Mouse (Mus musculus): ENCODE measurements at regions not wholly inside any gene's neighbourhood (a gene's known extent, or its start where the extent isn't known, plus 50 kb on each side); places are given as distances from the start of the nearest gene placed in this dataset.

DNA sequence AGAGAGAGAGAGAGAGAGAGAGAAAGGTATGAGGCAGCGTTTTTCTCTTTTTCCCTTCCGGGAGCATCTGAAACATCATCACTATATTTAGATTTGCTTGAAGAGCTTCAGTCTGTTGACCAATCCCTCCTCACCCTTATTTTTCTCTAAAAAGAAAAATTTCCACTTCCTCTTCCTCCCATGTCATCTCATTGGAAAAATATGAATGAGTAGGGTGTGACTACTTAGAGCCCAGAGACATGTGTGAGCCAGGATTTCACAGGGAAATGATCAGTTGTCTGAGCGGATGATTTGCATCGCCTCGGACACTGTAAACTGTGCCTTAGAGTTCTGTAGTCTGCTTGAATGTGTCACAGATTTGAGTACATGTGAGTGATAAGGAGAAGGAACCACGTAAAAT is 111.3 kb upstream of the Ptger4 start:
- no peak overlapping the region for H3K27ac ChIP-seq (replicated peaks; ENCODE audit: low read depth, low read length)
- no peak for DNase-seq (ENCODE audit: low spot score)
- WGBS: 90% methylated on average over 6 of the region's 6 CpGs
- no peaks in the 10 kb centered on the region for H3K27me3 ChIP-seq (ENCODE audit: control insufficient read depth, insufficient read depth, low read length)
- no peaks in the 10 kb centered on the region for H3K36me3 ChIP-seq (ENCODE audit: control insufficient read depth, insufficient read depth, low read length)
- H3K4me3 ChIP-seq (replicated peaks; ENCODE audit: low read length): no peak overlapping the region
- no peak overlapping the region for H3K9ac ChIP-seq (ENCODE audit: low read depth, low read length, severe bottlenecking)
- H3K9me3 ChIP-seq (ENCODE audit: control insufficient read depth, low read length): no peaks in the 10 kb centered on the region
- no peak for ATAC-seq (ENCODE audit: low FRiP score, low read depth)
- H3K4me1 ChIP-seq (ENCODE audit: control insufficient read depth, insufficient read depth, low read length): no peaks in the 10 kb centered on the region
- H3K4me2 ChIP-seq (replicated peaks; ENCODE audit: low read depth, low read length, severe bottlenecking): no peak overlapping the region
- no peak for TF ChIP-seq POLR2A (IDR thresholded peaks at IDR 0.05; ENCODE audit: borderline replicate concordance, extremely low read depth, insufficient read depth, insufficient read length)

DNA sequence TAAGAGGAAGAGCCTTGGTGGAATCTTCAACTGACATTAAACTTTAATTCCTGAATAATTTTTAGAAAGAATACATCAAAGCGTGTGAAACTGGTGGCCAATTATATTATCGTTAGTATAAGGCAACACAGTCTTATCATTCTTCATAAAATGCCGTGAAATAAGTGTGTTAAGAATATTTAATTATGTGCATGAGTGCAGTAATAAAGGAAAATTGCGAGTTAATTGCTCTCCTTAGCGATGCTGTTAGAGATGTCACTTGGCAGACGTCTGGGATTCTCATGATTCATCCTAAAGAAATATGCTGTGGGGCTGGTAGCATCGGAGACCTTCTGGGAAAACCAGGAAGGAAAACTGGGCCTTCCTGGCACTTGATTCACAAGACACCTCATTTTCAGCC is 110.3 kb upstream of the Ptger4 start:
- ATAC-seq (ENCODE audit: low FRiP score, low read depth) (no peak), DNase-seq (ENCODE audit: low spot score) (no peak)
- no peak overlapping the region for H3K9ac ChIP-seq (ENCODE audit: low read depth, low read length, severe bottlenecking)
- H3K4me1 ChIP-seq (ENCODE audit: control insufficient read depth, insufficient read depth, low read length): no peaks in the 10 kb centered on the region
- TF ChIP-seq POLR2A (IDR thresholded peaks at IDR 0.05; ENCODE audit: borderline replicate concordance, extremely low read depth, insufficient read depth, insufficient read length): no peak
- no peaks in the 10 kb centered on the region for H3K36me3 ChIP-seq (ENCODE audit: control insufficient read depth, insufficient read depth, low read length)
- WGBS: 71% methylated on average over 7 of the region's 7 CpGs
- no peak overlapping the region for H3K27ac ChIP-seq (replicated peaks; ENCODE audit: low read depth, low read length)
- no peak overlapping the region for H3K4me2 ChIP-seq (replicated peaks; ENCODE audit: low read depth, low read length, severe bottlenecking)
- no peak overlapping the region for H3K4me3 ChIP-seq (replicated peaks; ENCODE audit: low read length)
- H3K9me3 ChIP-seq (ENCODE audit: control insufficient read depth, low read length): no peaks in the 10 kb centered on the region
- H3K27me3 ChIP-seq (ENCODE audit: control insufficient read depth, insufficient read depth, low read length): no peaks in the 10 kb centered on the region

- Histone ChIP-seq H3K4me2 (replicated peaks; ENCODE audit: low read depth, low read length, severe bottlenecking) (no peak overlapping the region), H3K9ac (ENCODE audit: low read depth, low read length, severe bottlenecking) (no peak overlapping the region), H3K9me3 (ENCODE audit: control insufficient read depth, low read length) (no peaks in the 10 kb centered on the region), H3K27me3 (ENCODE audit: control insufficient read depth, insufficient read depth, low read length) (no peaks in the 10 kb centered on the region), H3K36me3 (ENCODE audit: control insufficient read depth, insufficient read depth, low read length) (no peaks in the 10 kb centered on the region), H3K4me1 (ENCODE audit: control insufficient read depth, insufficient read depth, low read length) (no peaks in the 10 kb centered on the region), H3K27ac (replicated peaks; ENCODE audit: low read depth, low read length) (no peak overlapping the region), H3K4me3 (replicated peaks; ENCODE audit: low read length) (no peak overlapping the region)
- ATAC-seq (ENCODE audit: low FRiP score, low read depth): no peak
- DNase-seq (ENCODE audit: low spot score): no peak
- 85% methylated on average over 4 of the region's 4 CpGs for WGBS
- TF ChIP-seq POLR2A (IDR thresholded peaks at IDR 0.05; ENCODE audit: borderline replicate concordance, extremely low read depth, insufficient read depth, insufficient read length): no peak
Measured at GRCm38 (mm10) chr15:5348881-5349280, 104.9 kb upstream of the Ptger4 start.

GRCm38 (mm10) chr15:5347674-5348073 is 103.7 kb upstream of the Ptger4 start:
- Histone ChIP-seq H3K27me3 (ENCODE audit: control insufficient read depth, insufficient read depth, low read length) (no peaks in the 10 kb centered on the region), H3K4me1 (ENCODE audit: control insufficient read depth, insufficient read depth, low read length) (no peaks in the 10 kb centered on the region), H3K9ac (ENCODE audit: low read depth, low read length, severe bottlenecking) (no peak overlapping the region), H3K9me3 (ENCODE audit: control insufficient read depth, low read length) (no peaks in the 10 kb centered on the region), H3K27ac (replicated peaks; ENCODE audit: low read depth, low read length) (no peak overlapping the region), H3K4me2 (replicated peaks; ENCODE audit: low read depth, low read length, severe bottlenecking) (no peak overlapping the region), H3K4me3 (replicated peaks; ENCODE audit: low read length) (no peak overlapping the region), H3K36me3 (ENCODE audit: control insufficient read depth, insufficient read depth, low read length) (no peaks in the 10 kb centered on the region)
- DNase-seq (ENCODE audit: low spot score) (no peak), ATAC-seq (ENCODE audit: low FRiP score, low read depth) (no peak)
- no peak for TF ChIP-seq POLR2A (IDR thresholded peaks at IDR 0.05; ENCODE audit: borderline replicate concordance, extremely low read depth, insufficient read depth, insufficient read length)
- WGBS: 89% methylated on average over 5 of the region's 5 CpGs

DNA sequence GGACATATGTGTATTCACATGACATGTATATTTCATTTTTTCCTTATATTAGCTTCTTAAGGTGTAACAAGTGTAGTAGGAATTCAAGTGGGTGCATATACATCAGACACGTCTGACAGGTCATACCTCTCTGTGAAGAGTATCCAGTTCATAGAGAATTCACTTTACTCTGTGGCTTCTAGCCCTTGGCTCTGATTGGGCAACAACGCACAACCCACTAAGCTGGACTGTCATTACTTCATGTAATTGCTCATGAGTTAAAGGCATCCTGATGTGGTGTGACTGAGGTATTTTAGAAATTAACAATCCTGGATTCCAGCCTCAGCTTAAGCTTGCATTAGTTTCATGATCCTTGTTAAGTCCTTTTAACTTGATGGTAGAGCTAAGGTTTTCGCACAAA is 103.0 kb upstream of the Ptger4 start:
- Histone ChIP-seq H3K9ac (ENCODE audit: low read depth, low read length, severe bottlenecking) (no peak overlapping the region), H3K9me3 (ENCODE audit: control insufficient read depth, low read length) (no peaks in the 10 kb centered on the region), H3K36me3 (ENCODE audit: control insufficient read depth, insufficient read depth, low read length) (no peaks in the 10 kb centered on the region), H3K27me3 (ENCODE audit: control insufficient read depth, insufficient read depth, low read length) (no peaks in the 10 kb centered on the region), H3K4me1 (ENCODE audit: control insufficient read depth, insufficient read depth, low read length) (no peaks in the 10 kb centered on the region), H3K27ac (replicated peaks; ENCODE audit: low read depth, low read length) (no peak overlapping the region), H3K4me2 (replicated peaks; ENCODE audit: low read depth, low read length, severe bottlenecking) (no peak overlapping the region), H3K4me3 (replicated peaks; ENCODE audit: low read length) (no peak overlapping the region)
- DNase-seq (ENCODE audit: low spot score) (no peak), ATAC-seq (ENCODE audit: low FRiP score, low read depth) (no peak)
- no peak for TF ChIP-seq POLR2A (IDR thresholded peaks at IDR 0.05; ENCODE audit: borderline replicate concordance, extremely low read depth, insufficient read depth, insufficient read length)
- 86% methylated on average over 3 of the region's 3 CpGs for WGBS

GRCm38 (mm10) chr15:5343794-5344193 is 99.8 kb upstream of the Ptger4 start:
- 57% methylated on average over 6 of the region's 6 CpGs for WGBS

More at GRCm38 (mm10) chr15:5343794-5344193, 99.8 kb upstream of the Ptger4 start:
- Histone ChIP-seq H3K27ac (replicated peaks; ENCODE audit: low read depth, low read length) (no peak overlapping the region), H3K4me2 (replicated peaks; ENCODE audit: low read depth, low read length, severe bottlenecking) (no peak overlapping the region), H3K36me3 (ENCODE audit: control insufficient read depth, insufficient read depth, low read length) (no peaks in the 10 kb centered on the region), H3K4me3 (replicated peaks; ENCODE audit: low read length) (no peak overlapping the region), H3K9ac (ENCODE audit: low read depth, low read length, severe bottlenecking) (no peak overlapping the region), H3K27me3 (ENCODE audit: control insufficient read depth, insufficient read depth, low read length) (no peaks in the 10 kb centered on the region), H3K4me1 (ENCODE audit: control insufficient read depth, insufficient read depth, low read length) (no peaks in the 10 kb centered on the region), H3K9me3 (ENCODE audit: control insufficient read depth, low read length) (no peaks in the 10 kb centered on the region)
- ATAC-seq (ENCODE audit: low FRiP score, low read depth): peak; percentile 60
- no peak for TF ChIP-seq POLR2A (IDR thresholded peaks at IDR 0.05; ENCODE audit: borderline replicate concordance, extremely low read depth, insufficient read depth, insufficient read length)
- DNase-seq (ENCODE audit: low spot score): peak; percentile 60
